11 mouse cellular contexts compared by ENCODE assay signal in genomic region chr16:37753809-37754208, GRCm38 (mm10). TPM values are rescaled to one million over a fixed set of nuclear protein-coding genes. Genes with fewer than 3 reads are reported as not detected.
A peak's percentile ranks its signal among the peaks of the same experiment; 100 is the strongest.
DNase-seq lines count a peak whose midpoint lies in the region; ATAC-seq and TF ChIP-seq lines count a peak whose summit lies in the region.
"Had no signal": no experiment of that assay in that cellular context is flagged by ENCODE, and none has a peak within 500 bp of the region (broad histone marks: within the 10 kb centered on the region; RNA-seq: fewer than 3 reads in every experiment).

No protein-coding gene starts in this region.

- peaks cover 13% of the 10 kb centered on the region for H3K4me1 ChIP-seq in lung, embryonic 14.5 days (ENCODE audit: insufficient read depth)
- H3K4me1 ChIP-seq in embryonic facial prominence, embryonic 11.5 days (ENCODE audit: control insufficient read depth, insufficient read depth, low read length): no peaks in the 10 kb centered on the region

- H3K9me3 ChIP-seq in lung, embryonic 14.5 days (ENCODE audit: low read depth, low read length): no peaks in the 10 kb centered on the region
- H3K9me3 ChIP-seq in embryonic facial prominence, embryonic 11.5 days (replicated peaks; ENCODE audit: control insufficient read depth, low read length): no peaks in the 10 kb centered on the region
- H3K9me3 ChIP-seq: hindbrain, embryonic 10.5 days had no signal

- H3K9ac ChIP-seq in lung, embryonic 14.5 days: no peak overlapping the region
- H3K9ac ChIP-seq in embryonic facial prominence, embryonic 11.5 days (replicated peaks; ENCODE audit: low read length): no peak overlapping the region

- 64% methylated on average over 1 of the region's 1 CpGs for WGBS in lung, embryonic 14.5 days
- WGBS in embryonic facial prominence, embryonic 11.5 days: 84% methylated on average over 1 of the region's 1 CpGs

- peak overlapping the region; percentile 81 for H3K27ac ChIP-seq in lung, embryonic 14.5 days (ENCODE audit: low read depth)
- H3K27ac ChIP-seq in embryonic facial prominence, embryonic 11.5 days (replicated peaks; ENCODE audit: low read depth, low read length): no peak overlapping the region

- H3K4me3 ChIP-seq in lung, embryonic 14.5 days (ENCODE audit: low read depth, low read length): no peak overlapping the region
- no peak overlapping the region for H3K4me3 ChIP-seq in embryonic facial prominence, embryonic 11.5 days (ENCODE audit: low read depth, low read length)
- H3K4me3 ChIP-seq: hindbrain, embryonic 10.5 days had no signal

- no peak for TF ChIP-seq CTCF in lung, embryonic 14.5 days (IDR thresholded peaks at IDR 0.05; ENCODE audit: low read depth)

- no peaks in the 10 kb centered on the region for H3K36me3 ChIP-seq in lung, embryonic 14.5 days (ENCODE audit: insufficient read depth)
- H3K36me3 ChIP-seq in embryonic facial prominence, embryonic 11.5 days (replicated peaks; ENCODE audit: control insufficient read depth, insufficient read depth, low read depth, low read length): no peaks in the 10 kb centered on the region
- H3K36me3 ChIP-seq: hindbrain, embryonic 10.5 days had no signal

- H3K4me2 ChIP-seq in lung, embryonic 14.5 days: no peak overlapping the region
- no peak overlapping the region for H3K4me2 ChIP-seq in embryonic facial prominence, embryonic 11.5 days (ENCODE audit: low read depth, low read length)

- H3K27me3 ChIP-seq in lung, embryonic 14.5 days (ENCODE audit: insufficient read depth, low read length): no peaks in the 10 kb centered on the region
- no peaks in the 10 kb centered on the region for H3K27me3 ChIP-seq in embryonic facial prominence, embryonic 11.5 days (ENCODE audit: control insufficient read depth, insufficient read depth, low read length)

- ATAC-seq in lung, embryonic 14.5 days (ENCODE audit: insufficient read depth): peak; percentile 23; the same call in 1 of the 2 replicates
- no peak for ATAC-seq in embryonic facial prominence, embryonic 11.5 days (replicated peaks; ENCODE audit: insufficient number of reproducible peaks, low FRiP score, low TSS enrichment, low read depth)

- peak; percentile 63 for DNase-seq in embryo, embryonic 10.5 days (ENCODE audit: low spot score)
- no peak for DNase-seq in embryo, embryonic 10 days (ENCODE audit: low spot score)
- DNase-seq in lung, embryonic 14.5 days: peak; percentile 27
- DNase-seq in lung, postnatal 4 days: no peak
- peak; percentile 26 for DNase-seq in embryonic facial prominence, embryonic 11.5 days (ENCODE audit: low spot score)
- DNase-seq in lung, postnatal 36 days: peak; percentile 15
- no peak for DNase-seq in spleen, postnatal 4 days (ENCODE audit: low spot score in 2 of 2)
- DNase-seq in adipocyte (ENCODE audit: low spot score): no peak
- DNase-seq: midbrain, embryonic 14.5 days; thymus, postnatal 4 days had no signal

RNA-seq across cellular contexts. Expression of gene Fstl1, which starts 22.9 kb away (rescaled TPM):
- polyA plus RNA-seq in lung, embryonic 14.5 days (2014; fragmentation: Nextera tagmentation; extraction: Ambion mirVana): 460 and 502 TPM in 2 replicates
- polyA plus RNA-seq in embryonic facial prominence, embryonic 11.5 days (2014; fragmentation: Nextera tagmentation; extraction: Ambion mirVana): 350 and 367 TPM in 2 replicates

Comparison
In these comparisons a context has a peak if more than half of its experiments do, and no peak if none do; other contexts are left out.
1. DNase-seq: peak in embryo, embryonic 10.5 days (single experiment), lung, embryonic 14.5 days (single experiment), embryonic facial prominence, embryonic 11.5 days (single experiment) and lung, postnatal 36 days (single experiment); none in embryo, embryonic 10 days (single experiment), lung, postnatal 4 days (0 of 2), spleen, postnatal 4 days (0 of 2) and adipocyte (single experiment).